Mouse (Mus musculus): ENCODE measurements at regions not wholly inside any gene's neighbourhood (a gene's known extent, or its start where the extent isn't known, plus 50 kb on each side); places are given as distances from the start of the nearest gene placed in this dataset.

DNA sequence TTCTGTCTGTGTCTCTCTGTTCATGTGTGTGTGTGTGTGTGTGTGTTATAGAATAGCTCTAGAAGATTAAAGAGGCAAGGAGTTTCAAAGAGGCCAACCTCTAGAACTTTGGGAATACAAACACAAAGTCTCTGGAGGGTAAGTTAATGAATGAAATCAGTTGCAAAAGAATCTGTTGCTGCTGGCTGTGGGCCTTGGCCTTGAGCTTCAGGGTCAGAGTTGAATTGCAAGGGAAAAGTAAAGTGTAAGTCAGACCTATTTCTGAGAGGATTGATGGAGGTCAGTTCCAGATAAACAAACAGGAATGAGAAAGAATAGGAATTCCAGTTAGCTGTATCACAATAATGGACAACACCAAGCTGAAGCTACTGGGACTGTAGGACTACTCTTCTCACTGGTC, 250.9 kb downstream of the Gm11232 start:
- TF ChIP-seq POLR2A (IDR thresholded peaks at IDR 0.05; ENCODE audit: control insufficient read depth, extremely low read depth, insufficient read depth, low read length, poor library complexity) (no peak), CTCF (IDR thresholded peaks at IDR 0.05; ENCODE audit: borderline replicate concordance, control insufficient read depth, extremely low read depth, insufficient read depth, low read length, poor library complexity) (no peak)

Data from thymus, adult 2 months (tissue).